Mouse (Mus musculus) thymus, postnatal 10 days (tissue): Measurements from ENCODE around the gene H2-T23.
"Not testable (repeated sequence)": the region's sequence is repeated elsewhere in the genome, so short reads cannot be mapped to it uniquely, and the experiment has no call there.

ENCODE experiments used
- DNase-seq, 2 experiments: peaks; one replicate each; pipeline ENCODE4 v3.0.0; 2021; ENCODE audit warnings: low spot score in 2 of 2

H2-T23 gene

DNA sequence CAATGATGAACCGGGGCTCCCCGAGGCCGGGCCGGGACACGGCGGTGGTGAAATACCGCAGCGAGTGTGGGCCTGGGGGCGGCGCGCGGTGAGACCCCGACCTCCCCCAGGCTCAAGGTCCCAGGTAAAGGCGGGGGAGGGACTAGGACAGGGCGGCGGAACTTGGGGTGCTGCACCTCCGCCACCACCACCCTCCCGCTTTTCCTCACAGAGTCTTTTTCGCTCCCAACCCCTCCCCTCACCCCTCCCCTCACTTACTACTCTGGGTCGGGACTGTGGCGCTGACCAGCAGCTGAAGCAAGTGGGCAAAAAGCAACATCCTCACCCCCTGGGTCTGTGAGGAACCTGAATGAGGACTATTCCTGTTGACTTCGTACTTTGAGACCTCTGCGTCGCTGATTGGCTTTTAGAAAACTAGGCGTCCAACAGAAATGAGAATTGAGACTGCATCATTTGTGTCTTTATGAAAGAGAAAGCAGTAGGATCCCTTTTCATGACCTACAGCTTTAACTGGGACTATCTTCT is at the start of gene H2-T23:
Gene H2-T23, minus strand, starts transcription at position 505 of the 525 bp plus-strand sequence.
- peak; percentile 61 to 64 for DNase-seq

DNA sequence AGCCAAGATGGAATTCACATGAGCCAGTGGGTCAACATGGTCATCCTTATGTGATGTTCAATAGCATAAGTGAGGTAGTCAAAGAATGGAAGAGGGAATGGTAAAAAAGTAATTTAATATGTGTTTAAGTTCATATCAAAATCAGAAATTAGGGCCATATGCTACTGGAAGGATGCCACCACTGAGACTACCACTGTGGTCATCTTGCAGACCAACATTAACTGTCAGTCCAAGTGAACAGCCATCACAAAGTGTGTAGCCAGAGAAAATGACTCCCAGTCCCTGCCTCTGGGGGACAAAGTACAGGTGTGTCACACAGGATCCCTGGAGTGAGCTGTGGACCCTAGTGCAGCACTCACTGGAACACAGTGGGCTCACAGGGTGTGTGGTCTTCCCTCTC is 49.2 kb upstream of the H2-T23 start:
- DNase-seq: not testable (repeated sequence)

DNA sequence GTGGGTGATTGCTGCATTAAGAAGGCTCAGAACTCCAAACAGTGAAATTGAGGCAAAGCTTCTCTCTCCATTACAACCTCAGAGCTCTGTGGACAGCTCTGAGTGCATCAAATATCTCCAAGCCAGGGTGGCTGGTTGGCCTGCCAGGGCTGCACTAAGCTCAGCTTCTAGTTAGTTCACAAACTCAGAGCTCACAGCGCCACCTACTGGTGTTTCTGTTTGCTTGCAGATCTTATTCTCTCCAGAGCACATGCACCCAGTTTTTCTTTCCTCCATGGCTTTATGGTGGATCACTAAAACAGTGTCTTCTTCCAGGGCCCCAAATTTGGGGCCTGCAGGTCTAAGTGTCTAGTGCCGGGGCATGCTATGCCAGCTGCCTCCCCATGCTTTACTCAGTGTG is 28.2 kb upstream of the H2-T23 start:
- DNase-seq: peak; percentile 93 to 100

DNA sequence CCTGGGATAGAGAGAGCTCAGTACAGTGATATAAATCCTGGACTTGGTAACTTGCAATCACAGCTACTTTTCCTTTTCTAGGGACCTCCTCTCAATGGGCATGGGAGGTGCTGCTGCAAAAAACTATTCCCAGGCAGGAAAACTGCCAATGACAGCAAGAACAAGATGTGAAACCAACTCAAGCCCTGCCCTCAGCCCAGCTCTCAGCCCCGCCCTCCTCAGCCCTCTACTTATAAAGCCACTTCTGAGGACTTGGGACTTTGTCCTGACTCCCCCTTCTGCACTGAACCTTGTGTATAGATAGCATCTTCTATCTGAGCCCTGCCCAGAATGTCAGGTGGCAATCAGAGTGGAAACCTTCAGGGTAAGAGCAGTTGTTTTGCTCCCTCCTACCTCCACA is 25.7 kb upstream of the H2-T23 start, which contains the start of gene Gm11127:
Gene Gm11127, minus strand, starts transcription at position 10 of the 400 bp plus-strand sequence.
- DNase-seq: not testable (repeated sequence)

DNA sequence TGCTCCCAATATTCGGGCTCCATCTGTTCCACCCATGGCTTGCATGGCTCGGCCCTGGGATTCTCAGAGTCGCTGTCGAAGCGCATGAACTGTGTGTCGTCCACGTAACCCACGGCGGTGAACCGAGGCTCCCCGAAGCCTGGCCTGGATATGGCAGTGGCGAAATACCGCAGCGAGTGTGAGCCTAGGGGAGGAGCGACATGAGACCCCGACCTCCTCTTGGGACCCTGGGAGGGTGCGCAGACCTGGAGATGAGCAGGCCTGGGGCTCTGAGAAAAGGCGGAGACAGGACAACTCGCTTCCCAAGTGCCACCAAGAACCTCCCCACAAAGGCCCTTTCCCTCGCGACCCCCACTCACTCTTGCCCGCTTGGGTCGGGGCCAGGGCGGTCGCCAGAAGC is 25.3 kb upstream of the H2-T23 start:
- DNase-seq: not testable (repeated sequence)

DNA sequence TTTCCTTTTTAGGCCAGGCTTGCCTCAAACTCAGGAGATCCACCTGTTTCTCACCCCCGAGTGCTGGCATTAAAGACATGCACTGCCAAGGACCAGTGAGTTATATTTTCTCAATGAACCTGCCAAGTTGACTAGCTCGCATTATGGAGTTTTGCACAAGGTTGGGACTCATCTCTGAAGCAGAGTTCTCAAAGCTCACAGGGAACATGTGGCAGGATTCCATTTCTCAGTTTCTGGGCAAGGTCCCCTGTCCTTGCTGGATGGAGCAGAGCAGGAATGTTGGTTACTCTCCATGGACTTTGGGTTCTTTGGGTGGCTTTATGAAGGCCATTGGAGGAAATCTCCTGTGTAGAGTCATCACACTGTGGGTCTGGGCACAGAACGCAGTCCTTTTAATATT is 10.6 kb upstream of the H2-T23 start:
- DNase-seq: no peak

DNA sequence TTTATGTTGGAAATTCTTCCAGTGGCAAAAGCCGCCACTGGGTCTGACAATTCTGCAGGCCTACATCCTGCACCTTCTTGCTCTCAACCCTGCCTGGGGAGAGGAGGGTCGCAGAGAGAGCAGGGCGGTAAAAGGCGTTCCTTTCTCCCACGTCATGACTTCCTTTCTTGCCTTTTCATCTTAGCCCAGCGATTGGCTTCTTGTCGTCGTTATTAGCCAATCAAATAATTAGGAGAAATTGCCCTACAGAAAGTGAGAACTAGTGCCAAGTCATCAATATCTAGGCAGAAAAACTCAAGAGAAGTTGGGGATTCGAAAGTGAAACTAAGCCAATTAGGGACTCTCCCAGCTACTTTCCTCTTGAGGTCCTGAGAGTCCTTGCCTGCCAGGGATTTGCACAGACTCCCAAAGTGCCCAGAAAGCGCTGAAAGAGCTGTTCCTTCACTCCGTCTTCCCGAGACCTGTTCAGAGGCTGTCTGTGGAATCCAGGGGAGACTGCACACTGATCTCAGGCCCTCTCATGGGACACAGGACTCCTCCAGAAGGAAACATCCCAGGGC is 10.0 kb upstream of the H2-T23 start, which contains the start of the genes H2-T22 and Gm6034:
Gene H2-T22, minus strand, starts transcription at position 138 of the 560 bp plus-strand sequence.
Gene Gm6034, plus strand, starts transcription at position 352 of the 560 bp plus-strand sequence.
- DNase-seq: peak; percentile 79 to 84

DNA sequence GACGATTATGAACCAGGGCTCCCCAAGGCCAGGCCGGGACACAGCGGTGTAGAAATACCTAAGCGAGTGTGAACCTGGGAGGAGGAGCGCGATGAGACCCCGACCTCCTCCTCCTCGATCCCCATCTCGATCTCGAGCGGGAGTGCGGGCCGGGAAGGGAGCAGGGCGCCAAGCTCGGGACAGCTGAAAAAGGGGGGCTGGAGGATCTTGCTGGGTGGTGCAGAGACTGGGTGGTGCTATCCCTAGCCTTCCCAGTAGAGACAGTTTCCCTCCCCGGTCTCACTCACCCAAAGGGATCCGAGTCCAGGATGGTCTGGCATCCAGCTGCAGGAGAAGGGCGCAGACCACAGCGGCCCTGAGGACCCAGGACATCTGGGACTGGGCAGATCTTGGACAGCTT is 9.4 kb upstream of the H2-T23 start:
- not testable (repeated sequence) for DNase-seq

DNA sequence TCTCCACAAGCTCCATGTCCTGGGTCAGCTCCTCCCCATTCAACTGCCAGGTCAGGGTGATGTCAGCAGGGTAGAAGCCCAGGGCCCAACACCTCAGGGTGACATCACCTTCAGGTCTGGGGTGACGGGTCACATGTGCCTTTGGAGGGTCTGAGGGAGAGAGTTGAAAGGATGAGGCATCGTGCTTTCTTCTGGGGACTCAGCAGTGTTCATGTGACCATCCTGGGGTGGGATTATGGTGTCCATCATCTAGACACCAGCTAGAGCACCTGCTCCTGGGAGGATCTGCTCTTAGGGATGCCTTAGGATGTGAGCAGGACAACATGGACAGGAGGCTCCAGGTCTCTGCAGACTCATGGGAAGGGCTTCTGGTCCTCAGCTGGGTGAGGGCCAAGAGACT is 7.9 kb upstream of the H2-T23 start:
- not testable (repeated sequence) for DNase-seq

DNA sequence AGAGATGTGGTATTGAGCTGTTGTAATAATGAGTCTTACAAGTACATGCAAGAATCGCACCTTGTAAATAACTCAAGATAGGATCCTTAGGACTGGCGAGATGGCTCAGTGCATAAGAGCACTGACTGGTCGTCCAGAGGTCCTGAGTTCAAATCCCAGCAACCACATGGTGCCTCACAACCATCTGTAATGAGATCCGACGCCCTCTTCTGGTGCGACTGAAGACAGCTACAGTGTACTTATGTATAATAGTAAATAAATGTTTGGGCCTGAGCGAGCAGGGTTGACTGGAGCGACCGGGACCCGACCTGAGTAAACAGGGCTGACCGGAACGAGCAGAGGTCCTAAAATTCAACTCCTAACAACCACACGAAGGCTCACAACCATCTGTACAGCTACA is 3.5 kb upstream of the H2-T23 start:
- DNase-seq: not testable (repeated sequence)

DNA sequence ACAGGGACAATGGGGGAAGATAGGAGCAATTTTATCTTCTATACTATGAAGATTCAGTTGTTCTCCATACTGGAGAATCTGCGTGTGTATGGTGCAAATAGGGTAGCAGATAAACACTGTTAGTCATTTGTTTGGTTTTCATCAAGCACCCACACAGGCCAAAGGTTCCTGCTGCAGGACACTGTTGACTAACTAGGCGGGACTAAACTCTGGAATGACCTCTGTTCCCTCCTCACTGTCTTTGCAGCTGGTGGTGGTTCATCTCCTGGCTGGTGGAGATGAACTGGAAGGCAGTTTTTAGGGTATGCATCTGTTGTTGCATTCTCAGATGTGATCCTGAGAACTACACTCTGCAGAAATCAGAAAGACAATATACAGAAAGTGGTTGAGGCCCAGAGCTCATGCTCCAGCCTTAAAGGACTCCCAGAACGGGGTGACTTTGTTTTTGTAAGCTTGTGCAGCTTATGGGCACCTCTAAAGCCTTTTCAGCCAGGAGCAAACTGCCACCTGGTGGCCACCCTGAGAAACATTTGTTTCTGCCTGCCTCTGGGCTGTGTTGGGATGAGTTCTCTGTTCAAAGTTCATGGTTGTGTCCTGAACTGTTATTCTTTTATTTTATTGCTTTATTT is 2.5 kb upstream of the H2-T23 start:
- DNase-seq: peak; percentile 75 to 77

DNA sequence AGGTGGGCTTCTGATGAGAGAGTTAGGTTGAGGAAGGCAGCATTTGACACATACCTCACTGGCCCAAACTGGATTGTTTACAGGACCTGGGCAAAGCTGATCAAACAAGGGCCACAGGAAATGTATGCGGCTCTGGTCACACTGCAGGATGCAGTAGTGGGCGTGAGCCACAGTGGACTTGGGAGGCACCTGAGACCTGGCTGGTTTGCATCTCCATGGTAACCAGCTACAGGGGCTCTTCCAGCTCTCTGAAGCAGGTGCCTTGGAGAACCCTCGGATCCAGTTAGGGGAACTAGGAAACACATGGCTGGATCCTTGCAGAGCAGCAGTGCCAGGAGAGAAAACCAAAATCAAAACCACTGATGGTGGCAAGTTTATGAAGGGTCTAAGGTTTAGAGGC is 1.9 kb upstream of the H2-T23 start:
- DNase-seq: not testable (repeated sequence)

DNA sequence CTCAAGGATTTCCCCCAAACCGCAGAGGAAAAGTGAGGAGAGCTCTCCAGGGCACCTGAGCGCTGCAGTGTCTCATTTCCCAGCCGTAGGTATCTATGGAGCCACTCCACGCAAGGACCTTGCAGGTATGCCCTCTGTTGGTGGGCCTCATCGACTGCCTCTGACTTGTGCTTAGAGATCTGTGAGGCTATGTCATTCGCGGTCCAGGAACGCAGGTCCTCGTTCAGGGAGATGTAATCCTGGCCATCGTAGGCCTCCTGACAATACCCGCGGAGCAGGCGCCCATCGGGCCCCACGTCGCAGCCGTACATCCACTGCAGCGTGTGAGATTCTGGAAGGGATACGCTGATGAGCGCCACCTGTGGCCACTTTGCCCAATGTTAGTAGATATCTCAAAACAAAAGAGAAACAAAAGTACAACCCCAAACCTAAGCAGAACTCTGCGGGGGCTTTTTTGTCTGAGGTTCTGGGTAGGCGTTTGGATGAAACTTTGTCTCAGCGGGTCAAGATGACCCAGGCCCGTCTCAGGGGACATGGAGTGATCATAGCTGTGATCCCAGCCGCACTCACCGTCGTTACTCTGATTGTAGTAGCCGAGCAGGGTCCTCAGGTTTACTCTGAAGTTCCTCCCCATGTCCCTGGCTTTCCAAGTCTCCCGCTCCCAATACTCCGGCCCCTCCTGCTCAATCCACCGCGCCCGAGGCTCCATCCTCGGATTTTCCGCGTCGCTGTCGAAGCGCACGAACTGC is 898 bp downstream of the H2-T23 start:
- peak; percentile 36 to 65 for DNase-seq

DNA sequence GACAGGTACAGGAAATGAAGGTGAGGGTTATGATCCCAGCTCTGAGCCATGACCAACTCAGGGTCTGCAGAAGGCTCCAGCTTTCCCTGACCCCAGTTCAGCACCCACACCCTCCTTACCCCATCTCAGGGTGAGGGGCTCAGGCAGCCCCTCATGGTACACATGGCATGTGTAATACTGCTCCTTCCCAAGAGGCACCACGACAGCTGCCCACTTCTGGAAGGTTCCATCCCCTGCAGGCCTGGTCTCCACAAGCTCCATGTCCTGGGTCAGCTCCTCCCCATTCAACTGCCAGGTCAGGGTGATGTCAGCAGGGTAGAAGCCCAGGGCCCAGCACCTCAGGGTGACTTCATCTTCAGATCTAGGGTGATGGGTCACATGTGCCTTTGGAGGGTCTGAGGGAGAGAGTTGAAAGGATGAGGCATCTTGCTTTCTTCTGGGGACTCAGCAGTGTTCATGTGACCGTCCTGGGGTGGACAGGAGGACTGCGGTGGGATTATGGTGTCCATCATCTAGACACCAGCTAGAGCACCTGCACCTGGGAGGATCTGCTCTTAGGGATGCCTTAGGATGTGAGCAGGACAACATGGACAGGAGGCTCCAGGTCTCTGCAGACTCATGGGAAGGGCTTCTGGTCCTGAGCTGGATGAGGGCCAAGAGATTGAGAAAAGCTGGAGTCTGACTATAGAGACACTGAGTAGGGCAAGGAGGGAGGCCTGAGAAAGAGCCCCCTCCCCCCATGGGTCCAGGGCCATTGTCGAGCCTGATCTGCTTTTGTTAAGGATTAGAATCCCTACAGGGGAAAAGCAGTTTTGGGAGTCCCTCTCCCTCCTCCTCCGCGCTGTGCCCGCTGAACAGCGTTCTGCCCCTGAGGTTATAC is 1.7 kb downstream of the H2-T23 start:
- DNase-seq: not testable (repeated sequence)

DNA sequence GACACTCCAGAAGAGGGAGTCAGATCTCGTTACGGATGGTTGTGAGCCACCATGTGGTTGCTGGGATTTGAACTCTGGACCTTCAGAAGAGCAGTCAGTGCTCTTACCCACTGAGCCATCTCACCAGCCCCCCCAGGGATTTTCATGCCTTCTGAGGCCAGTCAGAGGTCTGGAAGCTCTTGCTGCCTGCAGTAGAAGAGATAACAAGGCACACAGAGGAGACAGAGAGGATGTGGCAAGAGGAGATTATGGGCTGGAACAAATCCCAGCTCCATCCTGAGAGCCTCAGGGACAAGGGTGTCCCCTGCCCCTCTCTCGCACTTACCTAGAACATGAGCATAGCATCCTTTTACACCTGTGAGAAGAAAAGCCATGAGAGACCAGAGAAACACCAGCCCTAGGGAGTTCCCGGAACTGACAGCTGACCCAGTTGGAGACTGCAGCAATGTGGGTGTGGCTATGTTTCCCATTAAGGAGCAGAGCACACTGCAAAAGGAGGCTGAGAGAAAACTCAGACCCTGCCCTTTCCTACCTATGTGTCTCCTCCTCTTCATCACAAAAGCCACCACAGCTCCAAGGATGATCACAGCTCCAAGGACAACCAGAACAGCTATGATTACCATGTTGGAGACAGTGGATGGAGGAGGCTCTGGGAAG is 2.5 kb downstream of the H2-T23 start:
- DNase-seq: not testable (repeated sequence)

DNA sequence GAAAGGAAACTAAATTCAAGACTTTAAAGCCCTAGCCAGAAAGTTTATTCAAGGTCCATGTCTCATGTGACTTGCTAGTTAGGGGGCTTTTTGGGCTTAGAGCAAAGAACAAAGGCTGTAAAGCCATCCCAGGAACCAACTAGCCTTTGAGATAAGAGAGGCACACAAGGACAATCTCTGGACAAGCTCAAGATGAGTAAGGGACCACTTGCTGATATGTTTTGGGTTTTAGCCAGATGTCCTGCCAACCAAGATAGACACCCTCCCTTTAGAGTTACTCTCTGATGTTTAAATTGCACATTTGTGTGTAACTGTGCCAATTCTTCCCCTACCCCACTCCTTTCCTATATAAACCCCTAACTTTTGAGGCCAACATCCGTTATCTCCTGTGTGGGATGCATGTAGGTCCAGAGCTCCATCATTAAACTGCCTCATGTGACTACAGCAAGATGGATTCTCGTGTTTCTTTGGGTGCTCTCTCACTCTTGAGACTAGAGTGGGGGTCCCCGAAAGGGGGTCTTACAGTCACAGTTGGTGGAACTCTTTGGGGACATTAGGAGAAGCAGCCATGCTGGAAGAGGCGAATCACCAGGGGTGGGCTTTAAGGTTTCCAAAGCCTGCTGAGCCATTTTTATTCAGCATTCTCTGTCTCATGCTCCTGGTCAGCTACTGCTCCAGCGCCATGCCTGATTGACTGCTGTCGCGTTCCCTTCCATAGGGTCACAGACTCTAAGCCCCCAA is 3.6 kb downstream of the H2-T23 start:
- DNase-seq: no peak

DNA sequence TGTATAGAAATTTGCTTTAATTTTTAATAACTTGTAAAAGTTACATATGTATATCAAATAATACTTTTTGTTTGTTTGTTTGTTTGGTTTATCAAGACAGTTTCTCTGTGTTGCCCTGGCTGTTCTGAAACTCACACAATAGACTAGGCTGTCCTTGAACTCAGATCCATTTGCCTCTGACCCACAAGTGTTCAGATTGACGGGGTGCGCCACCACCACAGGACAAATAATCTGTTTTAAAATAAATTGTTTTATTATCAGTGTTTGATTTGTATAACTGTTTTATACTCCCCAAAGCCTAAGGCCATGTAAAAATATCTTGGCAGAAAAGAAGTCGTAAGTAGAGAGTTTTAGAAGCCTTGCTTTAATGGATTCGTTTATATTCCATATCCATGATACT is 5.0 kb downstream of the H2-T23 start:
- no peak for DNase-seq

DNA sequence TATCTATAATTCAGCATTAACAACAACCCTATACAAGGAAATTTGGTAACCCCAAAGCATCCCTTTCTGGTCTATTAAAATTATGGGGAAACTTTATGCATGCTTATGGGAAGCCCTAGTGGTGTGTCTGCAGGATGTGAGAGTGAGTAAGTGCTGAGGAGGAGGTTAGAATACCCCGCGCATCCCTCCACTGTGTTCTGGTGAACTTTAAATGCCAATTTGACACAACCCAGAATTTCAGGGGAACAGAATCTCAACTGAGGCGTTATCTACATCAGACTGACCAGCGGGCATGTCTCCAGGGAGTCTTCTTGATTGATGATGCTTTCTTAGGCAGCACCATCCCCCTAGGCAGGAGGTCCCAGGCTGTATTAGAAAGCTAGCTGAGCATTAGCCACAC is 6.8 kb downstream of the H2-T23 start:
- DNase-seq: no peak

DNA sequence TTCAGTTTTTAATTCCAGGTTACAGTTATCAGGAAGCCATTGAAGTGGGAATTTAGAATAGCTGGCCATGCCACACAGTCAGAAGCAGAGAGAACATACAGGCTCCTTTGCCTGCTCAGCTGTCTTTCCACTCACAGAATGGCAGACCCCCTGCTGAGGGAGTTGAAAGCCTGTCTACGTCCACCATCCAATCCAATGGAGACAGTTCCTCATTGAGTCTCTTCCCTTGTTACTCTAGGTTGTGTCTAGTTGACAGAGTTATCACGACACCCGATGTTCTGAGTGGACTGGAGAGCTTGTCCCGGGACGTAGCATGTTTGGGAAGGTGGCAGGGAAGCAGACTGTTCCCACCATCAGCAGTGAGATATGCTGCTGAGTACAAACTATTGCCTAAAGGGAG is 7.5 kb downstream of the H2-T23 start:
- no peak for DNase-seq
